Mouse (Mus musculus): ENCODE measurements around the gene Ulk2. TPM values are rescaled to one million over a fixed set of nuclear protein-coding genes. Genes with fewer than 3 reads are reported as not detected.
"Not testable (repeated sequence)": the region's sequence is repeated elsewhere in the genome, so short reads cannot be mapped to it uniquely, and the experiment has no call there.

The Ulk2 gene
- polyA plus RNA-seq, 1 experiment from 2014 or later, result 10.6 TPM

DNA sequence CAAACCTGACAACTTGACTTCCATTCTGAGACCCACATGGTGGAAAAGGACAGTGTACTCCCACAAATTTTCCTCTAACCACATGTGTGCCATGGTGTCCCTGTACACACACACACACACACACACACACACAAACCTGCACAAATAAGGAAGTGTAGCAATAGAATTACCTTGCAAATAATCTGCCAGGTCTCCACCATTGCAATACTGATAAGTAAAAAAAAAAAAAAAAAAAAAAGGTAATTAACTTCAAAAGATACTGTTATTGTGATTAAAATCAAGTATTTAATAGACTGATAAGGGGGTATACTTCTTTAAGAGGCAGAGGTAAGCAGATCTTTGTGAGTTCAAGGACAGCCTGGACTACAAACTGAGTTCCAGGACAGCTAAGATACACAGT lies 14.9 kb downstream of the Ulk2 start:
- Histone ChIP-seq H3K9me3 (no peaks in the 10 kb centered on the region), H3K4me3 (no peak overlapping the region), H3K4me1 (no peaks in the 10 kb centered on the region), H3K27ac (no peak overlapping the region), H3K27me3 (ENCODE audit: poor library complexity, severe bottlenecking) (no peaks in the 10 kb centered on the region), H3K36me3 (replicated peaks) (peaks cover 42% of the 10 kb centered on the region)
- no peak for DNase-seq (ENCODE audit: extremely low spot score, low spot score)

GRCm38 (mm10) chr11:61839182-61839581 lies 15.7 kb downstream of the Ulk2 start:
- Histone ChIP-seq H3K9me3 (no peaks in the 10 kb centered on the region), H3K36me3 (replicated peaks) (peaks cover 48% of the 10 kb centered on the region), H3K4me3 (no peak overlapping the region), H3K4me1 (no peaks in the 10 kb centered on the region), H3K27ac (no peak overlapping the region), H3K27me3 (ENCODE audit: poor library complexity, severe bottlenecking) (no peaks in the 10 kb centered on the region)
- WGBS, result 89% methylated on average over 1 of the region's 1 CpGs
- DNase-seq (ENCODE audit: extremely low spot score, low spot score), result no peak

DNA sequence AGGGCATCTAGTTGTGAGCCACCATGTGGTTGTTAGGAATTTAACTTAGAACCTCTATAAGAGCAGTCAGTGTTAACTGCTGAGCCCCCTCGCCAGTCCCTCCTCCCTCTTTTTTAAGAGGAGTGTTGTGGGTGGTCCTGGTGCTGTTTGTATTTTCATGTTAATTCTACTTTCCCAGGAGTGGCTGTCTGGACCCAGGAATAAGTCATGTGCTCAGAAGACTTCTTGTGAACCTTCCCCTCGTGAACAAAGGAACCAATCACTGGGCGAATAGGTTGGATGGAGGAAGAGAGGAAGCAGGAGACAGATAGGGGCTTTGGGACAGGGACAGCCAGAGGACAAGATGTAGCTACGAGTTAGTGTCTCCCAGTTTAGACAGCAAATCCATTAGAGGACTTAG lies 45.1 kb downstream of the Ulk2 start:
- Histone ChIP-seq H3K4me1 (peaks cover 3% of the 10 kb centered on the region; the same call in 1 of the 2 replicates), H3K36me3 (replicated peaks) (peaks cover 61% of the 10 kb centered on the region), H3K9me3 (no peaks in the 10 kb centered on the region), H3K27me3 (ENCODE audit: poor library complexity, severe bottlenecking) (no peaks in the 10 kb centered on the region), H3K27ac (no peak overlapping the region), H3K4me3 (no peak overlapping the region)
- 38% methylated on average over 4 of the region's 4 CpGs for WGBS
- no peak for DNase-seq (ENCODE audit: extremely low spot score, low spot score)

DNA sequence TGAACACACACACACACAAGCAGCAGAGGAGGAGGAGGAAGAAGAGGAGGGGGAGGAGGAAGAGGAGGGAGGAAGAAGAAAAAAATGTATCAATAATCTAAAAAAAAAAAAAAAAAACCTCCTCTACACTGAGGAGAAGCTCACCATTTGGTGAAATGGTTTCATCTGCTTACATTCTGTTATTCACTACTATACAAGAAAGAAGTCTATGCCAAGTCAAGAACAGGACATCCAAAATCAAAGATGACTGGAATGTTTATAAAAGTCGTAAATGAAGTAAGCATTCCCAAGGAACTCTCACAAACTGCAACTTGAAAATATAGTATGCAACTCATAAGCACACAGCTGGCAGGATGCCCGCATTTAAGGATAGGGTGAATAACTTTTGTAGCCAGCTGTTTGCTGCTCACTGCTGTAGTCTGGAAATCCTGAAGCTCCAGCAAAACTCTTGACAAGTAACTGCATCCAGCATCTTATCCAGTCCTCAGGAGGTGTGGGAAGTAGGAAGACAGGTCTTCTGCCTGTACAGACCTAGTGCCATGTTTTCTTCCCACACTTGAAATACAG lies 46.2 kb downstream of the Ulk2 start:
- Histone ChIP-seq H3K27me3 (ENCODE audit: poor library complexity, severe bottlenecking) (no peaks in the 10 kb centered on the region), H3K9me3 (no peaks in the 10 kb centered on the region), H3K4me3 (no peak overlapping the region), H3K36me3 (replicated peaks) (peaks cover 61% of the 10 kb centered on the region), H3K27ac (no peak overlapping the region), H3K4me1 (peaks cover 3% of the 10 kb centered on the region; the same call in 1 of the 2 replicates)
- WGBS, result 94% methylated on average over 2 of the region's 2 CpGs
- DNase-seq (ENCODE audit: extremely low spot score, low spot score), result no peak

DNA sequence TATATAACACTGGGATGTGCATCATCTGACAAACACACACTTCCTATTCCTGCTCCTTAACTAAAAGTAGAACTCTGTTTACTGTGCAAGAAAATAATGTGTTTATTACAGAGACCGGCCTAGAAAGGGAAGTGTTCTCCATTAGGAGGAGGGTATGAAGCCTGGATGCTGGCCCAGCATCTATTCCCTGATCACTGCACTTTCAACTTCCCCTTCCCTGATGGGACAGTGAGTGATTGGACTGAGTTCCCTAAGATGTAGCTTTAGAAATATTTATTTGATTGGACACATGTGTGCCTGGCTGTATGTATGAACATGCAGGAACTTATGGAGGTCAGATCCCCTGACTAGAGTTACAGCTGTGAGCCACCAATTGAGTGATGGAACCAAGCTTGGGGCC lies 61.4 kb downstream of the Ulk2 start:
- Histone ChIP-seq H3K27ac (no peak overlapping the region), H3K9me3 (no peaks in the 10 kb centered on the region), H3K4me1 (no peaks in the 10 kb centered on the region), H3K27me3 (ENCODE audit: poor library complexity, severe bottlenecking) (no peaks in the 10 kb centered on the region), H3K36me3 (replicated peaks) (peaks cover 50% of the 10 kb centered on the region), H3K4me3 (no peak overlapping the region)
- WGBS, result 92% methylated on average over 1 of the region's 1 CpGs
- no peak for DNase-seq (ENCODE audit: extremely low spot score, low spot score)

DNA sequence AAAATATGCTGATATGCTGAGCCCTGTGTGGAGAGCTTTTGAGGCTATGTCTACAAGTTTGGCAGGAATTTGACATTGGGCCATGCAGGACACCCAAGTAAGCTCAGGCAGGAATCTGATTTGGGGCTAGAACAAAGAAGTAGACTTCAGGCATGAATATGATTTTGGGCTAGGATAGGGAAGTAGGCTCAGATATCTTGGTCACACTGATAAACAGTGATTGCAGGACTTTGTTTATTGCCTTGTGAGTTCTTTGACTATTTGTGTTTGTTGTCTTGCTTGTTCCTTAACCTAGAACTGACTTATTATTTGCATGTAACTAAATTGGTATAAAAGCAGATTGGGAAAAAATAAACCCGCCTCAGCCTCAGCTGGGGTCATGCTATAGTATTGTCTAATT lies 66.3 kb downstream of the Ulk2 start:
- H3K9me3 ChIP-seq, result no peaks in the 10 kb centered on the region
- DNase-seq (ENCODE audit: extremely low spot score, low spot score), result no peak
- H3K27me3 ChIP-seq (ENCODE audit: poor library complexity, severe bottlenecking), result no peaks in the 10 kb centered on the region
- H3K4me3 ChIP-seq, result no peak overlapping the region
- H3K4me1 ChIP-seq, result no peaks in the 10 kb centered on the region
- peaks cover 75% of the 10 kb centered on the region for H3K36me3 ChIP-seq (replicated peaks)
- WGBS, result 96% methylated on average over 1 of the region's 1 CpGs
- H3K27ac ChIP-seq, result no peak overlapping the region

DNA sequence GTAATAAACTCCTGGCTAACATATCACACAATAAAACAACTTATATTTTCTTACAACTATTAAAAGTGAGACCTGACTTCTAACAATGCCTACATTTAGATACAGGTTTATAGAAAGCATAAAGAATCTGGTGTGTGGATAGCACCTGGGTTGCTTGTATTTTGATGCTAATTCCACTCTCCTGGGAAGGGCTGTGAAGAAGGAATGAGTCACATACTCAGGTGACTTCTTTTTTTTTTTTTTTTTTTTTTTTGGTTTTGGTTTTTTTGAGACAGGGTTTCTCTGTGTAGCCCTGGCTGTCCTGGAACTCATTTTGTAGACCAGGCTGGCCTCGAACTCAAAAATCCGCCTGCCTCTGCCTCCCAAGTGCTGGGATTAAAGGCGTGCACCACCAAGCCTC lies 72.3 kb downstream of the Ulk2 start:
- not testable (repeated sequence) for DNase-seq (ENCODE audit: extremely low spot score, low spot score); H3K27ac ChIP-seq; H3K27me3 ChIP-seq (ENCODE audit: poor library complexity, severe bottlenecking); H3K4me1 ChIP-seq; H3K9me3 ChIP-seq; H3K4me3 ChIP-seq
- WGBS, result 88% methylated on average over 3 of the region's 3 CpGs
- peaks cover 64% of the 10 kb centered on the region for H3K36me3 ChIP-seq (replicated peaks)

GRCm38 (mm10) chr11:61774551-61775149 lies 80.2 kb downstream of the Ulk2 start:
- no peaks in the 10 kb centered on the region for H3K27me3 ChIP-seq (ENCODE audit: poor library complexity, severe bottlenecking)
- DNase-seq (ENCODE audit: extremely low spot score, low spot score), result no peak
- H3K4me3 ChIP-seq, result no peak overlapping the region
- WGBS, result 90% methylated on average over 4 of the region's 4 CpGs
- H3K36me3 ChIP-seq (replicated peaks), result peaks cover 27% of the 10 kb centered on the region
- no peaks in the 10 kb centered on the region for H3K9me3 ChIP-seq
- H3K27ac ChIP-seq, result no peak overlapping the region
- no peaks in the 10 kb centered on the region for H3K4me1 ChIP-seq

- peaks cover 28% of the 10 kb centered on the region for H3K36me3 ChIP-seq (replicated peaks)
- H3K4me3 ChIP-seq, result peak within 1 kb of the TSS; percentile 70
- peak within 1 kb of the TSS; percentile 95 for H3K27ac ChIP-seq
- WGBS, result under 1% methylated on average over 51 of the region's 51 CpGs
- H3K4me1 ChIP-seq, result peaks cover 13% of the 10 kb centered on the region
- no peaks in the 10 kb centered on the region for H3K9me3 ChIP-seq
- no peaks in the 10 kb centered on the region for H3K27me3 ChIP-seq (ENCODE audit: poor library complexity, severe bottlenecking)
- peak; percentile 100 for DNase-seq (ENCODE audit: extremely low spot score, low spot score)
Measured at GRCm38 (mm10) chr11:61761584-61762407, 93.1 kb downstream of the Ulk2 start, which contains the start of gene Prpsap2. TSS of gene Prpsap2 (minus strand) at chr11:61762088.

- Histone ChIP-seq H3K36me3 (replicated peaks) (peaks cover 41% of the 10 kb centered on the region), H3K4me1 (peaks cover 13% of the 10 kb centered on the region), H3K9me3 (no peaks in the 10 kb centered on the region), H3K27me3 (ENCODE audit: poor library complexity, severe bottlenecking) (no peaks in the 10 kb centered on the region), H3K4me3 (peak overlapping the region; percentile 70), H3K27ac (no peak overlapping the region)
- DNase-seq (ENCODE audit: extremely low spot score, low spot score), result no peak
- 81% methylated on average over 5 of the region's 5 CpGs for WGBS
Measured at GRCm38 (mm10) chr11:61760518-61760917, 94.4 kb downstream of the Ulk2 start.

- Histone ChIP-seq H3K27ac (no peak overlapping the region), H3K27me3 (ENCODE audit: poor library complexity, severe bottlenecking) (no peaks in the 10 kb centered on the region), H3K4me1 (peaks cover 13% of the 10 kb centered on the region), H3K4me3 (no peak overlapping the region), H3K36me3 (replicated peaks) (peaks cover 72% of the 10 kb centered on the region), H3K9me3 (no peaks in the 10 kb centered on the region)
- WGBS, result 88% methylated on average over 2 of the region's 2 CpGs
- no peak for DNase-seq (ENCODE audit: extremely low spot score, low spot score)
Measured at GRCm38 (mm10) chr11:61757151-61757550, 97.7 kb downstream of the Ulk2 start.

DNA sequence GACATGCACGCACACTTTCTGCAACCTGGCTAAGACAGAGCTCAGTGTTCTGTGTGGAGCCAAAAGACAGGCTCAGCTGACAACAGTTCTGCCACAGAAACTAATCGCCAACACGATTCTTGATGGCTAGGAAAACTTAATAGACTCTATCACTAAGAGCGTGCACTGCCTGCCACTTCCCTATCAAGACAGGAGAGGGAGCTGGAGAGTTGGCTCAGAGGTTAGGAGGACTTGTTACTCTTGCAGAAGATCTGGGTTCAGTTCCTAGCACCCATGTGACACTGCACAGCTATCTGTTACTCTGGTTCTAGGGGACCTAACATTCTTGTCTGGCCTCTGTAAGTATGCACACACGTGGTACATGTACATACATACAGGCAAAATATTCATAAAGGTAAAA lies 103.3 kb downstream of the Ulk2 start:
- no peak for DNase-seq (ENCODE audit: extremely low spot score, low spot score)
- Histone ChIP-seq H3K9me3 (no peaks in the 10 kb centered on the region), H3K4me1 (no peaks in the 10 kb centered on the region), H3K4me3 (no peak overlapping the region), H3K27me3 (ENCODE audit: poor library complexity, severe bottlenecking) (no peaks in the 10 kb centered on the region), H3K27ac (no peak overlapping the region), H3K36me3 (replicated peaks) (peaks cover 97% of the 10 kb centered on the region)
- 80% methylated on average over 5 of the region's 5 CpGs for WGBS

DNA sequence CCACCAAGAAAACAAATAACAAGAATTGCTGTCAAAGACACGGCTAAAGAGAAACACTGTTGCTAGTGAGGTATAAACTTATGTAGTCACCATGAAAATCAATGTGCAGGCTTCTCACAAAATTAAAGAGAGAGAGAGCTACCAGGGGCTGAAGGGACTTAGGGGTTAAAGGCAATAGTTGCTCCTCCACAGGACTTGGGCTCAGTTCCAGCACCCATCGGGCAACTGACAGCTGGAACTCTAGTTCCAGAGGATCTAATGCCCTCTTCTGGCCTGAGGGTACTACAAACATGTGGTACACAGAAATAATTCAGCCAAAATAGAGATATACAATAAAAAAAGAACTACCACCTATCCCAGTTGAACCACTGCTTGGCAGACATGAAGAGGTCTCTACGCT lies 107.7 kb downstream of the Ulk2 start:
- Histone ChIP-seq H3K27me3 (ENCODE audit: poor library complexity, severe bottlenecking) (no peaks in the 10 kb centered on the region), H3K36me3 (replicated peaks) (peaks cover 98% of the 10 kb centered on the region), H3K9me3 (no peaks in the 10 kb centered on the region), H3K27ac (no peak overlapping the region), H3K4me1 (no peaks in the 10 kb centered on the region), H3K4me3 (no peak overlapping the region)
- WGBS, result 93% methylated on average over 3 of the region's 3 CpGs
- no peak for DNase-seq (ENCODE audit: extremely low spot score, low spot score)
